Mouse (Mus musculus) midbrain, postnatal 0 days (tissue): ENCODE data around the gene Epb41l2. TPM values are rescaled to one million over a fixed set of nuclear protein-coding genes. Genes with fewer than 3 reads are reported as not detected.

Experiments used
- ATAC-seq: fragments of 200-750 bp; cut with Nextera tagmentation; 2 replicates; pipeline ENCODE4 v1.8.0; 2017; ENCODE audit warnings: moderate number of reproducible peaks, mild to moderate bottlenecking, moderate TSS enrichment, moderate library complexity; ENCODE audit not compliant: low FRiP score
- DNase-seq: peaks from one replicate; pipeline ENCODE4 v3.0.0-alpha.2; 2015; ENCODE audit warnings: low spot score
- H3K27ac ChIP-seq: fragments of 300-500 bp; sonication (generic); 2 replicates; pipeline ENCODE4 v1.5.1; 2014; ENCODE audit warnings: low read depth, mild to moderate bottlenecking, low read length, mixed read lengths
- H3K27me3 ChIP-seq: fragments of 300-500 bp; sonication (generic); 2 replicates; pipeline ENCODE4 v1.6.1; 2014; ENCODE audit warnings: low read length, control low read depth, mixed read lengths; ENCODE audit not compliant: insufficient read depth
- H3K36me3 ChIP-seq: fragments of 300-500 bp; sonication (generic); 2 replicates; pipeline ENCODE4 v1.6.1; 2014; ENCODE audit warnings: low read length, control low read depth, mixed read lengths; ENCODE audit not compliant: insufficient read depth
- H3K4me1 ChIP-seq: fragments of 300-500 bp; sonication (generic); 2 replicates; pipeline ENCODE4 v1.6.1; 2014; ENCODE audit warnings: mild to moderate bottlenecking, control low read depth, antibody characterized with exemption, low read length, mixed read lengths; ENCODE audit not compliant: insufficient read depth
- H3K4me2 ChIP-seq: fragments of 300-500 bp; sonication (generic); 2 replicates; pipeline ENCODE4 v1.6.1; 2014; ENCODE audit warnings: low read depth, mild to moderate bottlenecking, low read length, mixed read lengths; ENCODE audit not compliant: poor library complexity, severe bottlenecking
- H3K4me3 ChIP-seq: fragments of 300-500 bp; sonication (generic); 2 replicates; pipeline ENCODE4 v1.5.1; 2014; ENCODE audit warnings: low read depth, mild to moderate bottlenecking, low read length, moderate library complexity
- H3K9ac ChIP-seq: fragments of 300-500 bp; sonication (generic); replicated peaks from 2 replicates; pipeline ENCODE4 v1.6.1; 2014; ENCODE audit warnings: mild to moderate bottlenecking, low read length, moderate library complexity, mixed read lengths; ENCODE audit not compliant: poor library complexity, severe bottlenecking
- H3K9me3 ChIP-seq: fragments of 300-500 bp; sonication (generic); 2 replicates; pipeline ENCODE4 v1.6.1; 2016; ENCODE audit warnings: low read length, control low read depth
- CTCF ChIP-seq: IDR thresholded peaks from 2 replicates; pipeline ENCODE4 v1.5.1; 2016; ENCODE audit warnings: antibody characterized with exemption, mild to moderate bottlenecking
- WGBS: fragments of 180-500 bp; shearing (Covaris S2); extraction: QIAGEN DNeasy Blood & Tissue Kit; methylation state at CpG from one replicate; pipeline ENCODE4 v1.1.7; 2014; 5-methylcytosine and 5-hydroxymethylcytosine counted together
- polyA plus RNA-seq: library from polyadenylated mRNA; unstranded; fragments of >200 nt; fragmentation: Nextera tagmentation; extraction: Ambion mirVana; gene quantifications from 2 replicates; pipeline ENCODE4 v1.2.1, GENCODE M21; 2015
- total RNA-seq: library from RNA; depleted of rRNA; stranded (reverse); fragments of >200 nt; gene quantifications from 2 replicates; pipeline ENCODE4 v1.2.3, GENCODE M21; 2014; rRNA removed

The Epb41l2 gene
- total RNA-seq (51.7 and 58.9 TPM in 2 replicates), polyA plus RNA-seq (21.8 and 22.0 TPM in 2 replicates)

DNA sequence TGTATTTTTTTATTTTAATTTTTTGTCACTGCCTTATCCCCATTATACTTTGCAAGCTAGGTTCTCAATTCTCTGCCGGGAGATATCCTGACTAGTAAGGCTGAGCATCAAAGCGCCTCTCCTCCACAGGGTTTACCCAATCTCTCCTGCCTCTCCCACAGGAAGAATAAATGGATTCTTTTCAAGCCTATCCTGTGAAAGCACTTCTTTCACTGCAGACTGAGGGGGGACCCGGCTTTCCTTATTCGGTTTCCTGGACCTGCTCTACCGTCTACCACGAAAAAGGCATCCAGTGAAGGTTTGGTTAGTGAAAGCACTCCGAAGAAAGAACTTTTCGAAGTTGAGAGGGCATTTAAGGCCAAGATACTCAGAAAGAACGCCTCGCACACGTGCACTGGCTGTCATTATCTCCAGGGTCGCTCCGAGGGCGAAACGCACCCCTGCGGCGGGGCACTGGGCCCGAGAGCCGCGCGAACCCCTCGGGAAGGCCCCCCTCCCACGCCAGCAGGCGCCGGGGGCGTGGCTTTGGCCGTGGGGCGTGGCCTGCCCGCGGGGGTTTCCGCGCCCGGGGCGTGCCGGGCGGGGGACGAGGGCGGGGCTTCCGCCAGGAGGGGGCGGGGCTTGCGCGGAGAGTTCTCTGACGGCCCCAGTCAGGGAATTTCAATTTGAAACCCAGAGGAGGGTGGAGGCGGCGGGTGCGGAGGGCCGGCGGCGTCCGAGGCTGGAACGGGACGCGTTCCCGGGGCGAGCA is at the start of gene Epb41l2:
Epb41l2 (plus strand) TSS at position 591 of the 751 bp plus-strand sequence.
- H3K4me1 ChIP-seq, result peaks cover 5% of the 10 kb centered on the region; the same call in 1 of the 2 replicates
- DNase-seq (peak; percentile 71), ATAC-seq (peak; percentile 88)
- under 1% methylated on average over 54 of the region's 55 CpGs for WGBS
- no peaks in the 10 kb centered on the region for H3K36me3 ChIP-seq
- peak within 1 kb of the TSS; percentile 77 for H3K4me2 ChIP-seq
- H3K4me3 ChIP-seq, result peak within 1 kb of the TSS; percentile 61
- no peaks in the 10 kb centered on the region for H3K27me3 ChIP-seq
- H3K9me3 ChIP-seq, result no peaks in the 10 kb centered on the region
- no peak for TF ChIP-seq CTCF
- H3K9ac ChIP-seq, result peak within 1 kb of the TSS; percentile 81
- H3K27ac ChIP-seq, result peak within 1 kb of the TSS; percentile 67

DNA sequence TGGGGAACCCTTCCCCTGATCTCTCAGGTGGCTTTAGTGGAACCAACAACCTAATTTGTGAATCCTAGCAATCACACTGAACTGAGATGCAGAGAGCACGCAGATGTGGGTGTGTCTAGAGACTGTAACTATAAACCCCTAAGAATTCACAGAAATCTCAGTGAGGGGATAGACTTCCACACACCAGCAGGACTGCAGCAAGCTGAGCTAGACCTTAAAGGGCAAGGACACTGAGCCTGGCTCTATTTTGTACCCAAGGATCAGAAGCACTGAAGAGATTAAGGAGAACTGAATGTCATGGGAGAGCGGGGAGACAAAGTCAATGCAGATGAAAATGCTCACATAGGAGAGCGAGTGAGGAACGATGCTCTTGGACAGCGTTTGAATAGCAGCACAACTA is 49.6 kb upstream of the Epb41l2 start:
- DNase-seq (no peak), ATAC-seq (no peak)
- WGBS, result 85% methylated on average over 5 of the region's 5 CpGs

DNA sequence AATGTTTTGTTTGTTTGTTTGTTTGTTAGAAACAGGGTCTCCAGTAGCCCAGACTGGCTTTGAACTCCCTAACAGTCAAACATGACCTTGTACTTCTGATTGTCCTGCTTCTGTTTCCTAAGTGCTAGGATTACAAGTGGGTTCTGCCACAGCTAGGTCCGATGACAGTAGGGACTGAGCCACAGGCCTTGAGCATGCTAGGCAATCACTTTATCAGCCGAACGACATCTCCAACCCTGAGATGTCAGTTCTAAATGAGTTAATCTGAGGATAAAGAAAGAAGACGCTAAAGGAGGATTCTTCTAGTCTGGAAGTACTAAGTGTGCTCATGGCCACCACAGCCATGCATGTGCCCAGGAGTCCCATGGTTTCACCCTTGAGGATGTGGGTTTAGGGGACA is 48.9 kb upstream of the Epb41l2 start:
- no peaks in the 10 kb centered on the region for H3K27me3 ChIP-seq
- H3K27ac ChIP-seq, result no peak overlapping the region
- no peak for DNase-seq
- 62% methylated on average over 4 of the region's 4 CpGs for WGBS
- no peak overlapping the region for H3K4me3 ChIP-seq
- no peaks in the 10 kb centered on the region for H3K36me3 ChIP-seq
- no peak for TF ChIP-seq CTCF
- H3K9ac ChIP-seq, result no peak overlapping the region
- no peak overlapping the region for H3K4me2 ChIP-seq
- 0 out of 2 replicates have a peak, but pooled peaks cover 2% of the 10 kb centered on the region for H3K4me1 ChIP-seq
- no peak for ATAC-seq
- no peaks in the 10 kb centered on the region for H3K9me3 ChIP-seq

More for the DNA sequence above, 49.6 kb upstream of the Epb41l2 start:
- H3K9ac ChIP-seq, result no peak overlapping the region
- H3K4me1 ChIP-seq, result 0 out of 2 replicates have a peak, but pooled peaks cover 2% of the 10 kb centered on the region
- H3K9me3 ChIP-seq, result no peaks in the 10 kb centered on the region
- H3K27me3 ChIP-seq, result no peaks in the 10 kb centered on the region
- TF ChIP-seq CTCF, result no peak
- H3K27ac ChIP-seq, result no peak overlapping the region
- H3K4me2 ChIP-seq, result no peak overlapping the region
- no peaks in the 10 kb centered on the region for H3K36me3 ChIP-seq
- no peak overlapping the region for H3K4me3 ChIP-seq

DNA sequence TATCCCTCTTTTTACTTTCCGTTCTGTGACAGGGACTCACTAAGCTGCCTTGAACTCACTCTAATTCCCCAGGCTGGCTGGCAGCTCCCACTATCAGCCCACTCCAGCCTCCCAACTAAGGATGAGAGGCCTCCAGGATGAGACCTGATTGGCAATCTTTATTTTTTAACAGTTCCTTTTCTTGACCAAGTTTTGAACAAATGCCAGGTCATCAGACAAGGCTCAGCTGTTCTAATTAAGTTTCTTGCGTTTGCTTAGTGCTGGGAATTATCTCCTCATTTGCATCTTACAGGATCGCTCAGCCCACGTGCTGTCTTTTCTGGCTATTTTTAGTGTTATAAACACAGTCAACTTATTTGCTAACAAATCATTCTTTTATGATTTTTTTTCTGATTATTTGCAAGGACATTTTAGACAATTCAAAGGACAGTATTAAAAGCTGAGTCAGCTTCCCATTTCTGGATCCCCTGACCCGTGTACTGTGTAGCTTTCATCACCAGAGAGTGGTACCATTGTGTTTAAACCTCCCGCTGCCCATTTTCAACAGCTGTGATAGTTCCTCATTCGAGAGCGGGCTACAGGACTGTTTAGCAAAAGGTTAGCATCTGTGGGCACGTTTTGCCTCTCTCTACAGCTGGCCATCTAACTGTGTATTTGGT is 47.9 kb upstream of the Epb41l2 start:
- DNase-seq, result peak; percentile 52
- Histone ChIP-seq H3K9ac (no peak overlapping the region), H3K4me1 (0 out of 2 replicates have a peak, but pooled peaks cover 2% of the 10 kb centered on the region), H3K4me3 (no peak overlapping the region), H3K27ac (no peak overlapping the region), H3K9me3 (no peaks in the 10 kb centered on the region), H3K4me2 (no peak overlapping the region), H3K27me3 (no peaks in the 10 kb centered on the region), H3K36me3 (no peaks in the 10 kb centered on the region)
- TF ChIP-seq CTCF, result no peak
- ATAC-seq, result 0 out of 2 replicates have a peak, but pooled peaks have one; percentile 16
- 38% methylated on average over 9 of the region's 9 CpGs for WGBS

DNA sequence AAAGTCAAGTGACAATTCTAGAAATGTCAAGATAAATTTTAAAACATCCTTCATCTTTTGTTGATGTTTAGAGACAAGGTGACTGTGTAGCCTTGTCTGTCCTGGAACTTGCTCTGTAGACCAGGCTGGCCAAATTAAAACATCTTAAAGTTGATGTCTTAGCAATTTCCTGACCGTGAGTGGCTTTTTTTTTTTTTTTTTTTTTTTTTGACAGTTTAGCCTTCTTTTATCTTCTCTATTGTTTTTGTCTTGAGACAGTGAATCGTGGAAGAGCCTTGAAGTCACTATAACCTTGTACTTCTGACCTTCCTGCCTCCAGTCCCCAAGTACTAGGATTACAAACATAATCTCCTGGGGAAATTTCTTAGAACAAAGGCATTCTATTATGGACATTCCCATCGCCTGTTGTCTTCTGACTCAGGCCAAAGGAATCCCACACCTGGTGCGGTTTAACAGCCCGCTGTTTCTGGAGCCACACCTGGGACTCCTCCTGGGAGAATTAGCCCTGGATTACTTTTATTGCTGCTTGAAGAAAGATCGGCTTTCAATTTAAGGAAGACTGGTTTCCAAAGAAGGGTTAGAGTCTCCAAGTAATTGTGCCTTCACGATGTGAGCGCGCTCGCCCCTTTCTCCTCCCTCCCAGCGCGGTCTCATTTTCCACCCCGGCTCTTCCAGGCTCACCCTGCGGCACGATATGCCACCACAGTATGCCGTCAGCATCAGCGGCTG is 45.6 kb upstream of the Epb41l2 start:
- Histone ChIP-seq H3K4me1 (0 out of 2 replicates have a peak, but pooled peaks cover 2% of the 10 kb centered on the region), H3K27ac (no peak overlapping the region), H3K27me3 (no peaks in the 10 kb centered on the region; the same call in 1 of the 2 replicates), H3K9me3 (no peaks in the 10 kb centered on the region), H3K9ac (no peak overlapping the region), H3K4me3 (no peak overlapping the region), H3K36me3 (no peaks in the 10 kb centered on the region), H3K4me2 (peak overlapping the region; percentile 32; the same call in 1 of the 2 replicates)
- DNase-seq (no peak), ATAC-seq (no peak)
- 14% methylated on average over 17 of the region's 17 CpGs for WGBS
- no peak for TF ChIP-seq CTCF
